Mouse (Mus musculus) limb, embryonic 11.5 days (tissue): ENCODE results near the gene Col17a1. TPM values are rescaled to one million over a fixed set of nuclear protein-coding genes. Genes with fewer than 3 reads are reported as not detected.

ENCODE experiments used
- ATAC-seq: fragments of 200-750 bp; cut with Nextera tagmentation; 2 replicates; pipeline ENCODE4 v1.8.0; 2017; ENCODE audit warnings: low read depth; ENCODE audit not compliant: insufficient number of reproducible peaks, low FRiP score, low TSS enrichment
- DNase-seq: peaks from one replicate; pipeline ENCODE4 v3.0.0-alpha.2; 2015; ENCODE audit warnings: low spot score
- H3K27ac ChIP-seq: fragments of 300-500 bp; sonication (generic); replicated peaks from 2 replicates; pipeline ENCODE4 v1.5.1; 2014; ENCODE audit warnings: low read depth, mild to moderate bottlenecking, low read length
- H3K27me3 ChIP-seq: fragments of 300-500 bp; sonication (generic); 2 replicates; pipeline ENCODE4 v1.6.1; 2014; ENCODE audit warnings: mild to moderate bottlenecking, low read length, mixed read lengths; ENCODE audit not compliant: control insufficient read depth, insufficient read depth
- H3K36me3 ChIP-seq: fragments of 300-500 bp; sonication (generic); 2 replicates; pipeline ENCODE4 v1.6.1; 2014; ENCODE audit warnings: mild to moderate bottlenecking, low read length, moderate library complexity, mixed read lengths; ENCODE audit not compliant: control insufficient read depth, insufficient read depth
- H3K4me1 ChIP-seq: fragments of 300-500 bp; sonication (generic); 2 replicates; pipeline ENCODE4 v1.6.1; 2014; ENCODE audit warnings: low read length, mixed read lengths; ENCODE audit not compliant: control insufficient read depth, insufficient read depth
- H3K4me2 ChIP-seq: fragments of 300-500 bp; sonication (generic); 2 replicates; pipeline ENCODE4 v1.6.1; 2014; ENCODE audit warnings: low read depth, mild to moderate bottlenecking, moderate library complexity; ENCODE audit not compliant: severe bottlenecking
- H3K4me3 ChIP-seq: fragments of 300-500 bp; sonication (generic); 2 replicates; pipeline ENCODE4 v1.5.1; 2014; ENCODE audit warnings: low read depth, low read length
- H3K9ac ChIP-seq: fragments of 300-500 bp; sonication (generic); 2 replicates; pipeline ENCODE4 v1.6.1; 2014; ENCODE audit warnings: mild to moderate bottlenecking, low read length
- H3K9me3 ChIP-seq: fragments of 300-500 bp; sonication (generic); 2 replicates; pipeline ENCODE4 v1.6.1; 2016; ENCODE audit warnings: low read length; ENCODE audit not compliant: control insufficient read depth
- WGBS: fragments of 180-500 bp; shearing (Covaris S2); extraction: QIAGEN DNeasy Blood & Tissue Kit; methylation state at CpG from one replicate; pipeline ENCODE4 v1.1.7; 2014; 5-methylcytosine and 5-hydroxymethylcytosine counted together
- polyA plus RNA-seq: library from polyadenylated mRNA; unstranded; fragments of >200 nt; fragmentation: Nextera tagmentation; extraction: Ambion mirVana; gene quantifications from 2 replicates; pipeline ENCODE4 v1.2.1, GENCODE M21; 2014

Gene Col17a1
- polyA plus RNA-seq, 1 experiment from 2014 or later = 2.4 TPM

DNA sequence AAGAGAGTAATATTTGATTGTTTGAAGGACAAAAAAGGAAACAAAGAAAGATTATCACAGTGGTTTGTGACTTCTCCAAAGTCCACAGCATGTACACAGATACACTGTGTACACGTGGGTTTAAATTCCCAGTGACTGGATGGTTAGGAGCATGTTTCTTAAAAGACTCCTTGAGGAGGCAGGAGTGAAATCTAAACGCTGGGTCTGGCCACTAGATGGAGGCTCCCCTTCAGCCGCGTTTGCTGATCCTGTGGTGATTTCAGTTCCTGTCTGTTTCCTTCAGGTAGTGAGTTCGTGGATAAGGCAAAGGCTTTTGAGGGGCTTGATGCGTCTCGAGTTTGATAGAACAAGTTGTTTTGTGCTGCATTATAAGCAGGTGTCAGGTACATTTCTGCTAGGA is 78.5 kb downstream of the Col17a1 start:
- no peak for ATAC-seq
- Histone ChIP-seq H3K9ac (no peak overlapping the region), H3K36me3 (peaks cover 10% of the 10 kb centered on the region), H3K4me3 (no peak overlapping the region), H3K4me2 (no peak overlapping the region), H3K27me3 (no peaks in the 10 kb centered on the region), H3K9me3 (no peaks in the 10 kb centered on the region), H3K4me1 (no peaks in the 10 kb centered on the region), H3K27ac (no peak overlapping the region)
- no peak for DNase-seq
- 61% methylated on average over 7 of the region's 7 CpGs for WGBS

DNA sequence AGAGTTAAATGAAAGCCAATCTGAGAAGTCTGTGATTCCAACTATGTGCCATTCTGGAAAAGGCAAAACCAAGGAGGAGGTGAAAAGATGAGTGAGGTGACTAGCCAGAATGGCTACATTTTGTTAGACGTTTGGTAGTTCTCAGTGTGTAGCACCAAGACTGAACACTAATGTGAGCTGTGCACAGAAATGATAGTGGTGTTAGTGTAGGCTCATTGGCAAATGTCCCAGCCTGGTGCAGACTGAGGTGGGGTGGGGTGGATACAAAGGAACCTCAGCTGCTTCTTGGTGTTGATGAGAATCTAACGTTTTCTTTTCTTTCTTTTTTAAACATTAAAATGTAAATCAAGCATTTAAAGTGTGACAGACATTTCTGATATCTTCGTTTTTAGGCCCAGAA is 83.4 kb downstream of the Col17a1 start:
- H3K27ac ChIP-seq = no peak overlapping the region
- H3K36me3 ChIP-seq = no peaks in the 10 kb centered on the region
- H3K4me3 ChIP-seq = no peak overlapping the region
- no peaks in the 10 kb centered on the region for H3K9me3 ChIP-seq
- no peaks in the 10 kb centered on the region for H3K27me3 ChIP-seq
- H3K9ac ChIP-seq = no peak overlapping the region
- ATAC-seq = no peak
- DNase-seq = no peak
- H3K4me2 ChIP-seq = no peak overlapping the region
- 65% methylated on average over 3 of the region's 3 CpGs for WGBS
- no peaks in the 10 kb centered on the region for H3K4me1 ChIP-seq

Other genes with a start within 250 kb of the Col17a1 start
- gene Sh3pxd2a, start 227.7 kb downstream of the Col17a1 start, polyA plus RNA-seq = 8.9 and 10.4 TPM in 2 replicates
- gene Stn1, start 154.6 kb downstream of the Col17a1 start, polyA plus RNA-seq = 60.5 and 60.6 TPM in 2 replicates
- 11.8 and 13.2 TPM in 2 replicates for gene Slk, start 112.4 kb downstream of the Col17a1 start, polyA plus RNA-seq
- gene Sfr1, start 39.6 kb upstream of the Col17a1 start, polyA plus RNA-seq = 311 and 312 TPM in 2 replicates
- gene Gsto1, start 162.9 kb upstream of the Col17a1 start, polyA plus RNA-seq = 232 and 249 TPM in 2 replicates
- 0.78 and 1.1 TPM in 2 replicates for gene Gsto2, start 173.4 kb upstream of the Col17a1 start, polyA plus RNA-seq
- gene Cfap43, start 227.2 kb upstream of the Col17a1 start, polyA plus RNA-seq = 0.04 and 0.27 TPM in 2 replicates
- 20.0 and 20.3 TPM in 2 replicates for gene Itprip, start 227.2 kb upstream of the Col17a1 start, polyA plus RNA-seq
- 0.09 TPM in 1 of 2 replicates, not detected in the other for gene Cfap58, start 245.6 kb upstream of the Col17a1 start, polyA plus RNA-seq